Mouse (Mus musculus) C2C12 (cell line): ENCODE measurements at regions not wholly inside any gene's neighbourhood (a gene's known extent, or its start where the extent isn't known, plus 50 kb on each side); places are given as distances from the start of the nearest gene placed in this dataset.
"Not testable (repeated sequence)": the region's sequence is repeated elsewhere in the genome, so short reads cannot be mapped to it uniquely, and the experiment has no call there.

Source experiments
- CEBPB ChIP-seq: IDR thresholded peaks from one replicate; pipeline ENCODE4 v1.6.1; 2011; ENCODE audit warnings: low read depth, mild to moderate bottlenecking, control low read depth, moderate library complexity
- CTCF ChIP-seq: IDR thresholded peaks from one replicate; pipeline ENCODE4 v1.5.1; 2011; ENCODE audit not compliant: control insufficient read depth, insufficient read depth, insufficient read length
- FOSL1 ChIP-seq: IDR thresholded peaks from one replicate; pipeline ENCODE4 v1.8.0; 2011; ENCODE audit warnings: mild to moderate bottlenecking, low read length; ENCODE audit not compliant: poor library complexity, insufficient read depth, severe bottlenecking
- MAX ChIP-seq: IDR thresholded peaks from one replicate; pipeline ENCODE4 v1.6.1; 2011; ENCODE audit warnings: mild to moderate bottlenecking, control low read depth
- MYOD1 ChIP-seq: IDR thresholded peaks from one replicate; pipeline ENCODE4 v1.6.1; 2011; ENCODE audit warnings: low read depth; ENCODE audit not compliant: control insufficient read depth, insufficient read length
- USF1 ChIP-seq: IDR thresholded peaks from one replicate; pipeline ENCODE4 v1.6.1; 2011; ENCODE audit warnings: low read depth, mild to moderate bottlenecking, control low read depth, moderate library complexity

- not testable (repeated sequence) for TF ChIP-seq CTCF, MYOD1, FOSL1, MAX, USF1, CEBPB
Observed at GRCm38 (mm10) chr2:162841761-162842160, 89.6 kb upstream of the Srsf6 start.
